Mouse (Mus musculus) kidney, postnatal 4 days (tissue): ENCODE data around the gene Parp4.

Source experiments
- DNase-seq, 2 experiments: peaks; one replicate each; pipeline ENCODE4 v3.0.0; 2021; ENCODE audit warnings: mixed read lengths in 2 of 2

Gene Parp4

DNA sequence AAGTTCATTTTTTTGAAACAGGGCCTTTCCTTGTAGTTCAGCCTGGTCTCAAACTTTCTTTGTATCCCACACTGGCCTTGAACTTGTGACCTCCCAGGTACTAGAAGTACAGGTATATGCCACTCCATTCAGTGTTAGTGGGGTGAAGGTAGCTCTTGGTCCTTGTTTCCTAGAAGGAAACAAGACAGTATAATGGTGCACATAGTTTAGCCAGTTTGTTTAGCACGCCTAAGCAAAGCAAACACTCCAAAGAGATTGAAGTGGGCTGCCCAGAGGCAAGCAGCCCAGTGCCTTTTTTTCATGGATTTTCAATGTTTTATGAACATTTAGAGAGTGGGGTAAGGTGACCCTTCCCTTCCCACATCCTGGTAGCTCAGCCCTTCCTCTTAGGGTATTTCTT lies 42.1 kb downstream of the Parp4 start:
- DNase-seq, result no peak

DNA sequence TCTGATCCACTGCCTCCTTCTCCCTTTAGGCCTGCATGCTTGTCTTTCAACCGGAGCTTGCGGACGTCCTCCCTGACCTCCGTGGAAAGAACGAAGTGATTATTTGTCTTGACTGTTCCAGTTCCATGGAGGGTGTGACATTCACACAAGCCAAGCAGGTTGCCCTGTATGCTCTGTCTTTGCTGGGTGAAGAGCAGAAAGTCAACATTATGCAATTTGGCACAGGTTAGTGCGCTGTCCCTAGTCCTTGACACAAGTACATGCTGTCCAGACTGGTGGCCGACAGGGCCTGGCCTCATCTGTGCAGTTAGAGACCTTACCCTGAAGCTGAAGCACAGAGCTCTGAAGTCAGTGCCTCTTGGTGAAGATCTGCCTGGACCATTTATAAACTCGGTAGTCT lies 45.0 kb downstream of the Parp4 start:
- DNase-seq, result no peak

DNA sequence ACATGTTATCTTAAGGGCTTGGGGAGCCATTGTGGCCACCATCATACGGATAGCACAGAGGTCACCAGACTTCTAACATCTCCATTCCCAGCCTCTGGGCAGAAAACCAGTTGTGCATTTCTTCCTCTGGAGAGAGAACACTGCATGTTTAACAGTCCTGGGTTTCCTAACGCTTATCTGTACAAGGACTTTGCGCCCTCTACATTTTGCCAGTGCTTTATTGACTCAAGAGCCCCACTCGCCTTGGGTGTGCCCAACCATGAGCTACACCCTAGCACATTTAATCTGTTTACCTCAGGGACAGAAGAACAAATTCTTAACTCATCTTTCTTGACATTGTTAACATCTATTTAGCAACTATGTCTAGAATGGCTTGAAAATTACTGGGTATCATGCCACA lies 50.8 kb downstream of the Parp4 start:
- DNase-seq, result no peak

DNA sequence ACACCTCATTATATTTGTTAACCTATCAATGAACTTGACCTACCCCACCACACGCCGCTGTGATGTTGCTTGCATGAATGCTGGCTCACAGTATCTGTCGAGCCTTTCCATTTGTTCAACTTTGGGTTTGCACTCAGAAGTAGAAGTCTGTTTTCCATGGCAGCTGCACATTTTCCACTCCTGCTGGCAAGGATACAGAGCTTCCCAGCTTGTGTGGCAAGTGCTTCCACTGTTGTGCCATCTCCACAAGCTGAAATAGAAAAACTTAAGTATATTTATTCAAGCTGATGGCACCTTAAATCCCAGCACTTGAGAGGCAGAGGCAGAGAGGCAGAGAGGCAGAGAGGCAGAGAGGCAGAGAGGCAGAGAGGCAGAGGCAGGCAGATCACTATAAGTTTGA lies 52.9 kb downstream of the Parp4 start:
- DNase-seq, result no peak

DNA sequence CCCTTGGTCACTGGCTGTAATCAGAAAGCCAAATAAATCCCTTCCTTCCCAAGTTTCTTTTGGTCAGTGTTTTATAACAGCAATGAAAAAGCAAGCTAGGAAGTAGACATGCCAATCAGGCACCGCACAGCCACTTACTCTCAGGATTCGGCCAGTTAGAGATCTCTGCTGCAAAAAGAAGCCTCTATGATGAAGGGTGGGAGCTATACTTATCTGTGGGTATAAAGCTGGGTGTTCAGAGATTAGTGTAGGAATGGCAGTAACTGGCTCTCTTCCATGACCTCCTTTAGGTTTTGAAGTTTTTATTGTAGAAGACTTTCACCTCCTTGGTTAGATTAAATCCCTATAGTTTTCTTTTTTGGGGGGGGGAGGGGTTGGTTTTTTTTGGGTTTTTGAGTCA lies 55.7 kb downstream of the Parp4 start:
- no peak for DNase-seq

DNA sequence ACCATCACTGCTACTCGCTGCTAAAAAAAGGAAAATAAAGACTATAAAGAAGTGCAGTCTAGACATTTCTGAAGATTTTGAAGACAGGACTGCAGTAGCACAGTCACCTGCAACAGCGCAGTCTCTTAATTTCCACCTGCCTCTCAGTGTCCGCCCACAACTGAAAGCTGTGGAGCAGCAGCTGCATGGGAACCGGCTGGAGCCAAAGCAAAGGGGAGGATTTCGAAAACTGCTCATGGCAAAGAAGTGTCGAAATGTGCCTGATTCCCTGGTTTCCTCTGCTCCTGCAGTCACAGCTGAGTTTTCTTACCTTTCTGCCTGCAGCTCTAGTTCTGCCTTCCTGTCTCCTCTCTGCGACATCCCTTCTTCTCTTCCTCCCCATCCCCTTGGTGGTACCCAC lies 71.8 kb downstream of the Parp4 start:
- DNase-seq, result no peak

DNA sequence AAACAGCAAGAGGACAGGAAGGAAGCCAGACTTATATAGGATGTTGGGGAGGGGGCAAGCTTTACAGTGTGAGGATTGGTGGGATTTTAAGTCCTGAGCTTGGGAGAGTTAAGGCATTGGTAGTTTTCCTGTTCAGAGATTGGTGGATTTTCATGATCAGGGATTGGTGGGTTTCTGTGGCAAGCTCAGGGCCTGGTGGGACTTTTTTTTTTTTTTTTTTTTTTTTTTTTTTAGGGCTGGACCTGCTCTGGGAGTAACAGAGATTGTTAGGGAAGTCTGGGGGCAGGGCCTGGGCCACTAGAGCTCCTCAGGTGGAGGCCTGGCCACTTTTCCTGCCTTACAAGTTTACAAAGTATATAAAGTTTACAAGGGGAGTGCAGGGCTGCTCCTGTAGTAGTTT lies 74.0 kb downstream of the Parp4 start:
- no peak for DNase-seq

DNA sequence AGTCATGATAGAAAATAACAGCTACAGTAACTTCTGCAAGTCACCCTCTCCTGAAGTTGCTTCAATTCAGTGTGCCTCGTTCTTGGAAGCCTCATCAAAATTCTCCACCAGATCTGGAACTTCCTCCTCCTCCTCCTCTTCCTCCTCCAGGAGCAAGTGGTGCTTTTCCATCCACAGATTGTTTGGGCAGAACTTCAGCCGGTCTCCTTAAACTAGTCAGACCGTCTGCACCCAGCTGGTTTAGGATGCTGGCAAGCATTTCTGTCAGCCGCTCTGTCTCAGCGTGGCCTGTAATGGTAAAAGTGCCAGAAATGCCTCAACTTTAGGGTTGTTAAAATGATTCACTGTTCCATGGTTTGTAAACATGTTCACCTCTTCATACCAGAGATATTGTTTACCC lies 90.2 kb downstream of the Parp4 start:
- DNase-seq, result peak; percentile 22 to 28

DNA sequence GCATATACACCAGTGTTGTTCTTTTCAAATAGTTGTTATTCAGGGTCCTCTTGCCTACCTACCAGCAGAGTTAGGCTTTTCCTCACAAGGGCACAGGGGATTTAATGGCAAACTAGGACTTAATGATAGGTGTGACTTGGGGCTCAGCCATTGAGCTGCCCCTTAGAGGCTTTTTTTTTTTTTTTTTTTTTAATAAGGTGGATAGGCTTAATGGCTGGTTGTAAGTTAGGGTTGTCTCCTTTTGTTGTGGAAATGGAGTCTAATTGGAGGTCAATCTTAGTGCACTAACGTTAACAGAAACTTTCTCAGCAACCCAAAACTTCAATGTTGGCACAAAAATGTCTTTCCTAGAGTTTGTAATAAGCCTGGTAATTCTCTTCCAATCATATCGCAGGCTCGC lies 91.5 kb downstream of the Parp4 start:
- DNase-seq, result no peak

DNA sequence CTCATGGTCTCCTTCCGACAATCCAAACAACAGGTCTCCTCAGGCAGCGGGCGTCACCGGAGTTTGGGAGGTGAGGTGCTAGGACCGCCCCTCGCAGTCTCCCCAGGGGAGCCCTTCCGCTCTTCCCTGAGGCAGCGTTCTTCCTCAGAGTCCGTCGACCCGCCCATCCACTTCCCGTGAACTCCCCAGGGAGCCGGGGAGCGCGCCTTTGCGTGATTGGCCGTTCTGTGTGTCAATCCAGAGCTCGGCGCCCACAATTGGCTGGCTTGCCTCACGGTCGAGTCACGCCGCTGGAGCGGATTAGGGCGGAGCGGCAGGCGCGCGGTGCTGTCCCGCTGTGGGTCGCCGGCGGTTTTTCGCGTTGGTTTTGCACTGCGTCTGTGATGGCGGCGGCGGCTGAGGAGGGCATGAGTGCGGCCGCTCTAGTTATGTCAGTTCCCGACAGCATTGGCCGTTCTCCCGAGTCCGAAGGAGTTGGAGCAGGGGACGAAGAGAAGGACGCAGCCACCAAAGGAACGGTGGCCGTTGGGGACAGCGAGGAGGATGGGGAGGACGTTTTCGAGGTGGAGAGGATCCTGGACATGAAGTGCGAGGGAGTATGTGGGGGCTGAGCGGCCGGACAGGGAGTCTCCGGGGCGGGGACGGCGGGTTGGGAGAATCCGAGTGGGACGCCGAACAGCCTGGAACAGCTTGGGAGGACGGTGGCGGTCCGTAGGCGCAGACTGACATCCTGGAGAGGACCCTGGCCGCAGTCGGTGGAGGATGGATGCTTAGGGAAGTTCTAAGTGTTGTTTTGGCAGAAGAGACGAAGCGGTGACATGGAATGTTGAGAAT lies 92.8 kb downstream of the Parp4 start, which contains the start of gene Mphosph8:
Gene Mphosph8 (plus strand): TSS at position 280 of the 834 bp plus-strand sequence.
- peak; percentile 99 for DNase-seq

DNA sequence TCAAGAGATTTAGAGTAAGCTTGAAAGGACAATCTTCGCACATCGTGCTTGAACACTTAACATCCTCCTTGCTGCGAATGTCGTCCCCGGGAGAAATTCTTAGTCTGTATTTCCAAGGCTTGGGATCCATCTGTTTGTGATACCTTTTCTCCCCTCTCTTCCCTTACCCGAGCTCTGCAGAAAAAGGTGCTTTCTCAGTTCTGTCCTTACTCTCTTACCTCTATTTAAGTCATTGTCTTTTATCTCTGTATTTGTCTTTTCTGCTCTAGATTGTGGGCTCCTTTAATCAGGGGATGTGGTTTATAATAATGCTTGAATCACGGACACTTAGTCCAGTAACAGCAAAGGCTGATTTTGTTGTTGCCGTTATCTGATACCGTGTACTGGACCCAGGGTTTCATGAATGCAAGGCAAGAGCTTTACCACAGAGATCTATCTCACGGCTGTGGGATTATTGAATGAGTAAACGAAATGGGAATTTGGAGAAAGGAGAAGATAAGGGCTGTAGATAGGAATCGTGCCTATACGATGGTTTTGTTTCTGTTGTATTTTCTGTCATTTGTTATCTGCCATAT lies 93.7 kb downstream of the Parp4 start:
- no peak for DNase-seq

DNA sequence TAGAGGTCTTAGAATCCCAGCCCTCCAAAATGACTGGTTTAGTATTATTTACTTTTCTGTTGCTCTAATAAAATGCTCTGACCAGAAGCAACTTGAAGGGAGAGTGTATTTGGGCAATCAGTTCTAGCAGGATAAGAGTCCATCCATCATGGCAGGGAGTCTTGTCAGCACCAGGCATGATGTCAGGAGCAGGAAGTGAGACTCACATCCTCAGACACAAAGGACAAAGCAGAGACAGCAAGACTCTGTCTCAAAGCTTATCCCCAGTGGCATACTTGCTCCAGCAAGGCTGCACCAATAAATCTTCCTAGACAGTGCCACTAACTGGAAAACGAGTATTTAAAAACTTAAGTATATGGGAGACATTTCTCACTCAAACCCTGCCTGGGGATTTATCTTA lies 110.0 kb downstream of the Parp4 start:
- no peak for DNase-seq

DNA sequence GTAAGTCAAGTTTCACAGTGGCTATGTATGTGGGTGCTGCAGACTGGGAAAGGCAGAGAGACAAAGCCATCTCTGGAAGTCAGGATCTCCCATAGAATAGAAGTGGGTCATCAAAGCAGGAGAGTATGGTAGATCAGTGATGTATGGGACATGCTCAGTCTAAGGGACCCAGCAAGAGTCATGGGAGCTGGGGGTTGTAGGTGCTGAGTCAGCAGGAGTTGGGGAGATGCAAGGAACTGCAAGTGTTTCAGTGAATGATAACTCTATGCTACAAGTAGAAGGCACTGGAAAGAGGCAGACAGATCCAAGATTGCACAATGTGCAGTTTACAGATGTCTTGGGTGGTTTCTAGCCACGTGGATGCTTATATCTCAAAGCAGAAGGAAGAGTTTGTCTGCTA lies 113.7 kb downstream of the Parp4 start:
- DNase-seq, result no peak

DNA sequence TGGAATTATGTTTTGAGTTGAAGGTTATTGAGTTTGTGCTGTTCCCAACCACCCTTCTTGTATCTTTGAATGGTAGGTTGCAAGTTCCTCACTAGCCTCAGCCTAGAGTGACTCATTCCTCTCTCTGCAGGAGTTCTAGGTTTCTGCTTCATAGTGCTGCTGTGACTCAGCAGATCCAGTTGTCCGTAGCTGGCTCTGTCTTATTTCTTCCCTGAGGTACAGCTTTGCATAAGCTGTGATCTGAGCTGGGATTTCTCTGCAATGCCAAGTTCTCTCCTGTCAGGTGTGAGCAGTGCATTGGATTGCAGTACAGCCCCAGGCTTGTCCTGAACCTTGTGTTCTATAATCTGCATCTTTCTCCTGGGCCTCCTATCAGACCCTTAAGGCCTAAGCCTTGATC lies 114.3 kb downstream of the Parp4 start:
- DNase-seq, result no peak

DNA sequence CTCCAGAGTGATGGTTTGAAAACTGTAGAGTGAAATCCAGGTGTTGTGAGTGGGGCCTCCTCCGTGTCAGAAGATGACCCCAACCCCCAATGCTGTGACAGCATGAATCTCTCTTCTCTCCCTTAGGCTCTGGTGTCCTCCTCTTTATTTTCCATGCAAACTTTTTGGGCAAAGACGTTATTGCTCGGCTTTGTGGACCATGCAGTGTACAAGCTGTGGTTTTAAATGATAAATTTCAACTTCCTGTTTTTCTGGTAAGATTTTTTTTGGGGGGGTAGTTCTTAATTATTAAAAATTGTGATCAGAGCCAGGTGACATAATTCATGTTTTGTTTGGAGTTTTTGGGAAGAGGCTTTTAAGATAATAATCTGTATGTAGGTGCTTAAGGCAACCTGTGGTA lies 120.1 kb downstream of the Parp4 start:
- no peak for DNase-seq

DNA sequence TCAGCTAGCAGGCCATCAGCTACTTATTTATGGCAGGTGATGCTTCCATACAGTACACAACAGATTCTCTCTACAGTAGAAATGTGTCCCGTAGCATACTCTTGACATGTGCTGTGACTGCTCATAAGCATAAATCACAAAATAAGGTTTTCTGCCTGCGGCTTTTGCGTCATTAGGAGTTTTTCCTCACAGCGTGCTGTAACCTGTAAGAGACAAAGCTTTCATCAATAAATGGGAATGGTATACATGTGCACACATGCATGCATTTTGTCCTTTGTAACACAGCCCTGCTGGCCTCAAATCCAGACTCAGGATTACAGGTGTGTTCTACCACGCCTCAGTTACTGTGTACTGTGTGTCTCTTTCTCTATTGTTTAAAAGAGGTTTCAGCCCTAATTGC lies 122.4 kb downstream of the Parp4 start:
- DNase-seq, result no peak

DNA sequence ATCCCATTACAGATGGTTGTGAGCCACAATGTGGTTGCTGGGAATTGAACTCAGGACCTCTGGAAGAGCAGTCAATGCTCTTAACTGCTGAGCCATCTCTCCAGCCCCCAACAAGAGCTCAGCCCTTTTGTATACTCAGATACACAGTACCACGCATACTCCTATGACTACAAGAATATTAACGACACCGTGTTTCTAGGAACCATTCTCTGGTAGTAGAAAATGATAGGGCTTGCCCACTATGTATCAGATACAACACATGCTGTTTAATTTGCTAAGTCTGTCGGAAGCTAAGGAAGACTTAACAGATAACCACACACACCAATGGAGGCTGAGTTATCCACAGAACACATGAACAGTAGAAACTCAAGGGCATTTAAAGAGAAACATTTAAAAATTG lies 127.2 kb downstream of the Parp4 start:
- DNase-seq, result no peak

DNA sequence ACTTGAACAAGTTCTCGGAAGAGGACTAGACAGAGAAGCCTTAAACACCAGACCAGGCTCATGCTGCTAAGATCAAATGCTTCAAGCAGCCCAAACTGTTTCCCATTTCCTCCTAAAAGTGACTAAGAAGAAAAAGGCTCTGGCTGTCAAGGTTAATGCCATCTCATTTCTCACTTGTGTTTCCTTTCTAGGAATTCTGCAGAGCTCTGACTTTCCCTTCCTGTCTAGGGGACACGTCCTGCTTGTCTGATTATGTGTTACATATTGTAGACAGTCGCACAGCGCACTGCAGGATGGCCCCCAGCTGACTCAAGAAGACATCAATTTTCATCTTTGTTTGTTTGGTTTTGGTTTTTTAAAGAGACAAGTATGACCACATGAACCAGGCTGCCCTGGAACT lies 130.3 kb downstream of the Parp4 start:
- no peak for DNase-seq
